Mouse (Mus musculus): ENCODE data around the gene Mif4gd. TPM values are rescaled to one million over a fixed set of nuclear protein-coding genes. Genes with fewer than 3 reads are reported as not detected.

Gene Mif4gd
- polyA plus RNA-seq, 1 experiment, result 18.0 TPM

DNA sequence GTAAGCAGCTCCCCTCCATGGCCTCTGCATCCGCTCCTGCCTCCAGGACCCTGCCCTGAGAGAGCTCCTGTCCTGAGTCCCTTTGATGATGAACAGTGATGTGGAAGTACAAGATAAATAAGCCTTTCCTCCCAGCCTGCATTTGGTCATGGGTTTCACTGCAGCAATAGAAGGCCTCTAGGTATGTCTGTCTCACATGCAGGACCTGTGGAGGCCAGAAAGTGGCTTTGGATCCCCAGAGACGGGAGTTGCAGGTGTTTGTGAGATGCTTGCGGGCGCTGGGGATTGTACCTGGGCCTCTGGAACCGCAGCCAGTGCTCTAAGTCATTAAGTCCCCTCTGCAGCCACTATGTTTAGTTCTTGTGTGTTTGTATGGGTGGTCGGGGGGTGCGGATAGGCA lies 7.2 kb upstream of the Mif4gd start:
- TF ChIP-seq CTCF (IDR thresholded peaks at IDR 0.05; ENCODE audit: borderline replicate concordance, extremely low read depth, insufficient read depth, insufficient read length) (no peak), POLR2A (IDR thresholded peaks at IDR 0.05; ENCODE audit: borderline replicate concordance, extremely low read depth, insufficient read depth, insufficient read length, poor library complexity, severe bottlenecking) (no peak)

DNA sequence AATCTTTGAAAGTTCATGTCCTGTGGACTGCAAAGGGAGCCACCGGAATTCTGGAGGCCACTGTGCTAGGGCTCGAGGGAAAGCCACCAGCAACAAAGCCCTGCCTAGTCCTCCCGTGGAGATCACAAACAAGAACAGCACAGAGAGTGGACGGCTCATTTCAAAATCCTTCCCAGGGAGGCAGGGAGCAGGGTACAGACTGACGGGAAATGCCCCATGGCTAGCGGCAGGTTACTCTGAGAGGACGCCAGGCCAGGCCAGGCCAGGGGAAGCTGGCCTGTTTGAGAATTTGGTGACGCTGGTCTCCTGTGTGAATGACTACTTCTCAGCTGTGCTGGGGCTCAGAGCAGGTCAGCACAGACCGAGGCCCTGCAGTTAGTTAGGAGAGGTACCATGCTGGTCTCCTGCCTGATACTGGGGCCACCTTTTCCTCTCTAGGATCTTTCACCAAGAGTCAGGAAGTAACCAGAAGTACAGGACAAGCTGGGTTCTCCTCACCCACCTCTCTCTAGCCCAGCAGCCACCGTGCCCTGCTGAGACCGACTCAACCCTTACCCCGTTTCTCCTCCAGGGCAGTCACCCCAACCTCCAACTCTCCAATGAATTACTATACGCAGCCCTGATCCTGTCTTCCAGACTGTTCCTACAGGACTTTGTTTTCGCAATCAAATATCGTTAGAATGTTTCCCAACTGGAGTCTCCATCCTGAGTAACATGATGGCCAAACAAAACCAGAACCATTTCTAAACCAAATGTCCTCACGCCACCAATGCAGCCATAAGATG lies 6.2 kb upstream of the Mif4gd start:
- TF ChIP-seq CTCF (IDR thresholded peaks at IDR 0.05; ENCODE audit: borderline replicate concordance, extremely low read depth, insufficient read depth, insufficient read length) (no peak), POLR2A (IDR thresholded peaks at IDR 0.05; ENCODE audit: borderline replicate concordance, extremely low read depth, insufficient read depth, insufficient read length, poor library complexity, severe bottlenecking) (no peak)
- DNase-seq (ENCODE audit: low read depth), result no peak

More for the DNA sequence above, 7.2 kb upstream of the Mif4gd start:
- no peak for DNase-seq (ENCODE audit: low read depth)

DNA sequence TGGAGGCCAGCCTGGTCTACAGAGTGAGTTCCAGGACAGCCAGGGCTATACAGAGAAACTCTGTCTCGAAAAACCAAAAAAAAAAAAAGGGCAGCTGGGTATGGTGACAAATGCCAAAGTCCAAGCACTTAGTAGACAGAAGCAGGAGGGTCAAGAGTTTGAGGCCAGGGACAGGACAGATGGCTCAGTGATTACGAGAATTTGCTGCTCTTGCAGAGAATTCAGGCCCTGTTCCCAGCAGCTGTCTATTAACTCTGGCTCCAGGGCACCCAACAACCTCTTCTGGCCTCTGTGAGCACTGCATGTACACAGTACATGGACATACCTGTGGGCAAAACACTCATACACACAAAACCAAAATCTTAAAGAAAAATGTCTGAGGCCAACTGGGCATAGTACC lies 5.2 kb upstream of the Mif4gd start:
- DNase-seq (ENCODE audit: low read depth), result no peak
- TF ChIP-seq CTCF (IDR thresholded peaks at IDR 0.05; ENCODE audit: borderline replicate concordance, extremely low read depth, insufficient read depth, insufficient read length) (no peak), POLR2A (IDR thresholded peaks at IDR 0.05; ENCODE audit: borderline replicate concordance, extremely low read depth, insufficient read depth, insufficient read length, poor library complexity, severe bottlenecking) (no peak)

DNA sequence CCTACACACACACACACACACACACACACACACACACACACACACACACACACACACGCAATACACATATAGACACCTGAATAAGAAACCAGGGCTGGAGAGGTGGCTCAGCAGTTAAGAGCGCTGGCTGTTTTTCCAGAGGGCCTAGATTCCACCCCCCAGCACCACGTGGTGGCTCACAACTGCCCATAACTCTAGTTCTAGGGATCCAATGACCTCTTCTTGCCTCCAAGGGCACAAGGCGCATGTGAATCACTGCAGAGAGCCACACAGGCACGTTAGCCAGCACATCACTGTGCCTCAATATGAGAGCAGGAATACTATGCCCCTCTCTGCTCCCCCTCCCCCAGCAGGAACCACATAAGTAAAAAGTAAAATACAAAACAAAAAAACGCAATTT lies 4.1 kb upstream of the Mif4gd start:
- DNase-seq (ENCODE audit: low read depth), result no peak
- TF ChIP-seq POLR2A (IDR thresholded peaks at IDR 0.05; ENCODE audit: borderline replicate concordance, extremely low read depth, insufficient read depth, insufficient read length, poor library complexity, severe bottlenecking), result no peak
- no peak for TF ChIP-seq CTCF (IDR thresholded peaks at IDR 0.05; ENCODE audit: borderline replicate concordance, extremely low read depth, insufficient read depth, insufficient read length)

DNA sequence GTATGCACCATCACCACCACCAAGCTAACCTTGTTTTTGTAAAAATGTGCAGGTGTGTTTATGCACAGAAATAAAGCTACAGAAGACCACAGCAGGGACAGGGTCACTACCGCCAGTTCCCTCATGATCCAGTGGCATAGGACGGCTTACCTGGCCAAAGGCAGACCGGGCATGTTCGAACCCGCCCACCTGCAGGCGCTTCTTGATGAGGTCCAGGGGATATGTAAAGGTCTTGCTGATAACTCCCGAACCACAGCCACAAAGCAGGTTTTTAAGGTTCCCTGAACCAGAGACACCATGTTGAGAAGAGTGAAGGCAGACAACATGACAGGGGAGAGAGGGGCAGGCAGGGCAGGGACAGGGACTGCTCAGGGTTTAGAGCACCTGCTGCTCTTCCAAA lies 3.6 kb upstream of the Mif4gd start:
- TF ChIP-seq CTCF (IDR thresholded peaks at IDR 0.05; ENCODE audit: borderline replicate concordance, extremely low read depth, insufficient read depth, insufficient read length), result no peak
- no peak for TF ChIP-seq POLR2A (IDR thresholded peaks at IDR 0.05; ENCODE audit: borderline replicate concordance, extremely low read depth, insufficient read depth, insufficient read length, poor library complexity, severe bottlenecking)
- no peak for DNase-seq (ENCODE audit: low read depth)

DNA sequence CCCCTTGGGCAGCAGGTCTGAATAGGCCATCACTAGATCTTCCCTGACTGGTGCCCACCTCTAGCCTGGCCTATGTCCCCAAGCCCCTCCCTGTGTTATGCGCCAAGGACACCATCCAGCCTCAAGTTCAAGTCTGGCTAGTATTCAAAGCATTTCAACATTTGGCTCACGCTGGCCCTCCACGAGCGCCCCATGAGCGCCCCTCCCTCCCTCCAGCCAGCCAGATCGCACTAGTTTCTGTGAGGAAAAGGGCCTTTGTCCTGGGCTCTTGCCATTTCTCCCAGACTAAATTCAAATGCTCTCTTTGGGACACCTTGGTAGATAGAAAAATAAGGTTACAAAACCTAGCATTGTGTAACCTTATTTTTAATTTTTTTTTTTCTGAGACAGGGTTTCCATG lies 3.1 kb upstream of the Mif4gd start:
- no peak for DNase-seq (ENCODE audit: low read depth)
- TF ChIP-seq POLR2A (IDR thresholded peaks at IDR 0.05; ENCODE audit: borderline replicate concordance, extremely low read depth, insufficient read depth, insufficient read length, poor library complexity, severe bottlenecking), result no peak
- TF ChIP-seq CTCF (IDR thresholded peaks at IDR 0.05; ENCODE audit: borderline replicate concordance, extremely low read depth, insufficient read depth, insufficient read length), result no peak

DNA sequence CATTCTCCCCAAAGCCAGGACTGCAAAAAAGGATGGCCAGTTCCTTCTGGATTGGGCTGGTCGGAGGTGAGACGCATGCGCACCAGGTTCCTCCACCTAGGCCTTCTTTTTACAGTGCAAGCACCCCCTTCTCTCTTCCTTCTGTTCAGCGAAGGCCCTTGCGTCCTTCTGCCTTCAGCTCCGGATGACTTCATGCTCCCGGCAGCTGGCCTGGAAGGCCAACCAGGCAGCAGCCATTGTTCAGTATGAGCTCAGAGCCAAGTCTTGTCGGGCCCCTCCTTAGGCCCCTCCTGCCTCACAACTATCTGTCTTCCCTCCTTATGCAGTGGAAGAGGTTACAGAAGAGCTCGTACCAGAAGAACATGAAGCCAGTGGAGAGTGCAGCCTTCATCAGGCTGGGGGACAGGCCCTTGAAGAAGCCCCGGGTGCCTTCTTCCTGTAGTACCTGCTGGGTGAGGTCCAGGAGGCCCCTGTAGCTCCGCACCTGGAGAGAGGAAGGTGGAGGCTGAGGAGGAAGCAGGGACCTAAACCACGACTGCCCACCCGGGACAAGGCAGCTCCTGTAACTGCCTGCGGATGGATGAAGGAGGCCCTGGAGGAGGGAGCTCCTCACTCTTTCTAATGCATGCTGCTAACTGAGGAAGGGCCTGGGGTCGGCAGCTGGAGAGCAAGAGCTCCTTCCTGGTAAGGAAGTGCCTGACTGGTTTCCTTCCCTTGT lies 2.5 kb upstream of the Mif4gd start:
- TF ChIP-seq CTCF (IDR thresholded peaks at IDR 0.05; ENCODE audit: borderline replicate concordance, extremely low read depth, insufficient read depth, insufficient read length), result no peak
- no peak for TF ChIP-seq POLR2A (IDR thresholded peaks at IDR 0.05; ENCODE audit: borderline replicate concordance, extremely low read depth, insufficient read depth, insufficient read length, poor library complexity, severe bottlenecking)

DNA sequence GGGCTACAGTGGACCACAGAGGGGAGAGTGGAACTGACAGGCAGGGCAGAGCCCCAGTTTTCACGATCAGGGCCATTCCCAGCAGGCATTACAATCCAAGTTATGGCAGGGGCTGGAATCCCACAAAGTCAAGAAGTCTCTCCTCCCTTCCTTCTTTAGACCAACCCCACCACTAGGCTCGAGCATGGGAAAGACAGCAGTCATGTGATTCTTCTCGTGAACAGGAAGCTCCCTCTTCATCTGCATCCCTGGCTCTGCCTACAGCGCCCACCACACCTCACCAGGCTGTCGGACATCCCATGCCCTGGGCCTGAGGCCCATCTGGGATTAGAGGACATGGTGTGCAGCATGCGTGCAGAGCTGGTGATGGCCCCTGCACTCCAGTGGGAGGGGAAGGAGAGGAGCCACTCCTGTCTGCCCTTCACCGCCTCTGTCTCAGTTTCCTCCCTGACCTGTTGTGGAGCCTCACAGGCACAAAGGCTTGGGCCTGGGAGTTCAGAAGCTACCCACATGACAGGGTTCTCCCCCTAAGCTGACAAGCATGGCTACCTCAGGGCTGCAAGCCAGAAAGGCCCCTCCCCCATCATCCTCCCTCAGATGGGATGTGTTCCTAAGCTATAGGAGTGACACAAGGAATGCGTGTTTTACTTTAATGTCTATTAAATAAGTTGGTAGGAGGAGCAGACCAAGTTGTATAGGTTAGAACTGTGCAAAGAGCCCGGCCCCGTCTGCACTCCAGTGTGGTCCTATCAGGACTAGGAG lies 1.8 kb upstream of the Mif4gd start:
- no peak for DNase-seq (ENCODE audit: low read depth)
- TF ChIP-seq POLR2A (IDR thresholded peaks at IDR 0.05; ENCODE audit: borderline replicate concordance, extremely low read depth, insufficient read depth, insufficient read length, poor library complexity, severe bottlenecking) (no peak), CTCF (IDR thresholded peaks at IDR 0.05; ENCODE audit: borderline replicate concordance, extremely low read depth, insufficient read depth, insufficient read length) (no peak)

More for the DNA sequence above, 2.5 kb upstream of the Mif4gd start:
- no peak for DNase-seq (ENCODE audit: low read depth)

DNA sequence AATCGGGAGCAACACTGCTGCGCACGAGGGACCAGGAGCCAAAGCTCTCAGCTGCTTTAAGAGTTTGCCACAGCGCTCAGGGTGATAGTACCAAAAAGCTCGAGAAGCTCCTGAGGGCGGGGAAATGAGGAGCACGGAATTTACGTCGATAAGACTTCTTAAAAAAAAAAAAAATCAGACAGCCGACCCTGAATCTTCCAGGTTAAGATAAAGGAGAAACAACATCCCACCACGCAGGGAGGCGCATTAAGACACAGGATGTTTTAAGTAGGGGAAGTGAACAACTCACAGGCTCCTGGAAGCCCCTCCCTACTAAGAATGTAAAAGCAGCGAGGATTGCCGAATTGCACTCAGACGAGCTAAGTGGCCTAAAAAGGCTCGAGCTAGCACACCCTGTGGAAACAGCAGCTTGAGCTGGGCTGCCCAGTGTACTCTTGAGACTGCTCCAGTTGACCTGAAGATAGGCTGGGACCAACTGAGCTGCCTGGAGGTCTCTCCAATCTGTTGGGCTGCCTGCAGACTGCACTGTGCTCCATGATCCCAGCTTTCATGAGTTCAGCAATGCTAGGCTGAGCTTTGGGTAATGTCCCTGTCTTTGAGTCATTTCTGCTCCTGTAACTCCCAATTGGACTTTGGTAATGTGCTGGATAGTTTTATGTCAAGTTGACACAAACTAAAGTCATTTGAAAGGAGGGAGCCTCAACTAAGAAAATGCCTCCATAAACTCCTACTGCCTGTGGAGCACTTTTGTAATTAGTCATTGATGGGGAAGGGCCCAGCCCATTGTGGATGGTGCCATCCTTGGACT lies 573 bp upstream of the Mif4gd start:
- no peak for DNase-seq (ENCODE audit: low read depth)
- TF ChIP-seq POLR2A (IDR thresholded peaks at IDR 0.05; ENCODE audit: borderline replicate concordance, extremely low read depth, insufficient read depth, insufficient read length, poor library complexity, severe bottlenecking) (no peak), CTCF (IDR thresholded peaks at IDR 0.05; ENCODE audit: borderline replicate concordance, extremely low read depth, insufficient read depth, insufficient read length) (no peak)

DNA sequence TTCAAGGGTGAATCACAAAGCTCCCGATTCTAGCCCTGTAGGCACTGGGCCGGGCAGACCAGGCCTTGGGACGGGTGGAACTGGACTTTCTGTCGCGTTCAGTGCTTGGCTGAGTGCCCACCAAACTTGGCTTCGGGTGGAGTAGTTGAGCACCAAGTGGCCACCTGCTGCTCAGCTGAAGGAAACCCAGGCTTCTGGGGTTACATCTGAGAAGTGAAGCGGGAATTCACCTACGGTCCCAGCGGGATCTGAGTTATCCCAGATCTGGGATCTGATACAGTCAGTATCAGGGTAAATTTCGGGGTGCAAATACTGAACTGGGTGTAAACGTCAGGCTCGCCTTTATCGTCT lies 735 bp downstream of the Mif4gd start:
- no peak for TF ChIP-seq CTCF (IDR thresholded peaks at IDR 0.05; ENCODE audit: borderline replicate concordance, extremely low read depth, insufficient read depth, insufficient read length)
- TF ChIP-seq POLR2A (IDR thresholded peaks at IDR 0.05; ENCODE audit: borderline replicate concordance, extremely low read depth, insufficient read depth, insufficient read length, poor library complexity, severe bottlenecking), result no peak
- DNase-seq (ENCODE audit: low read depth), result peak; percentile 60

Data from brain, embryonic 14.5 days (tissue).